Comparison of ENCODE assay signal across 8 mouse cellular contexts in the genomic region with DNA sequence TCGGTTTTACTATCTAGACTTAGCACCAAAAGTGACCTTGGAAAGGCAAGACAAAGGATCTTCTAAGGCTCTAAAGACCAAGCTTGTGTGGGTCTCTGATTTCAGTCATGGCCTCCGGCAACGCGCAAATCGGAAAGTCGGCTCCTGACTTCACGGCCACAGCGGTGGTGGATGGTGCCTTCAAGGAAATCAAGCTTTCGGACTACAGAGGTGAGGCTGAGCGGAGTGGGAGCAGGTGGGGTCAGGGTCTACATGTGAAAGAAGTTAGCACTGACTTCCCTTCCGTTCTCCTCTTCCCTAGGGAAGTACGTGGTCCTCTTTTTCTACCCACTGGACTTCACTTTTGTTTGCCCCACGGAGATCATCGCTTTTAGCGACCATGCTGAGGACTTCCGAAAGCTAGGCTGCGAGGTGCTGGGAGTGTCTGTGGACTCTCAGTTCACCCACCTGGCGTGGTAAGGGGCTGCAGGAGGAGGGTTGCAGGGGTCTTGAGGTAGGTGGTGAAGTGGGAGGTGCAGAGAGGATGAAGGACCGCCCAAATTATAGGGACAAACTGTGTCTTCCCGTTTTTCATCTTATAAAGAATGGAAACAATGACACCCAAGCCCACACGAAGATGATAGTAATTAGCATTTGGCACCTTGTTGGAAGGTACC. TPM values are rescaled to one million over a fixed set of nuclear protein-coding genes. Genes with fewer than 3 reads are reported as not detected.
DNase-seq lines count a peak whose midpoint lies in the region; ATAC-seq lines count a peak whose summit lies in the region.

No protein-coding gene starts in this region.

- no peaks in the 10 kb centered on the region for H3K9me3 ChIP-seq in hindbrain, embryonic 11.5 days (ENCODE audit: control insufficient read depth, low read length)

- no peaks in the 10 kb centered on the region for H3K27me3 ChIP-seq in hindbrain, embryonic 11.5 days (ENCODE audit: control insufficient read depth, insufficient read depth, low read length)

- WGBS in hindbrain, embryonic 11.5 days: 14% methylated on average over 21 of the region's 21 CpGs
- 24% methylated on average over 20 of the region's 21 CpGs for WGBS in macrophage (ENCODE audit: missing documents)

- peak overlapping the region; percentile 44 for H3K27ac ChIP-seq in brown adipose tissue, adult 24 weeks (replicated peaks; ENCODE audit: low read depth, low read length)
- H3K27ac ChIP-seq in hindbrain, embryonic 11.5 days (ENCODE audit: low read depth, low read length): peak overlapping the region; percentile 63
- H3K27ac ChIP-seq in macrophage: peak overlapping the region; percentile 88

- intact Hi-C loops in left cerebral cortex, postnatal 10 days (cut with DNase I): loop anchor here (5.0 kb wide), 1 partner anchor 62 kb away; no protein-coding TSS in a partner anchor

- H3K36me3 ChIP-seq in hindbrain, embryonic 11.5 days (ENCODE audit: control insufficient read depth, insufficient read depth, low read length): 0 out of 2 replicates have a peak, but pooled peaks cover 2% of the 10 kb centered on the region
- H3K36me3 ChIP-seq in macrophage (ENCODE audit: inconsistent target): peaks cover 26% of the 10 kb centered on the region

- no peak for ATAC-seq in hindbrain, embryonic 11.5 days (ENCODE audit: low FRiP score)

- H3K4me3 ChIP-seq in brown adipose tissue, adult 24 weeks (ENCODE audit: insufficient read depth, low read depth, low read length): peak overlapping the region; percentile 87
- H3K4me3 ChIP-seq in hindbrain, embryonic 11.5 days (ENCODE audit: low read depth, low read length): peak overlapping the region; percentile 89
- peak overlapping the region; percentile 79 for H3K4me3 ChIP-seq in macrophage (ENCODE audit: inconsistent target)

- peak overlapping the region; percentile 85 for H3K4me2 ChIP-seq in hindbrain, embryonic 11.5 days (replicated peaks; ENCODE audit: low read depth, low read length)

- peaks cover 10% of the 10 kb centered on the region; the same call in 1 of the 2 replicates for H3K4me1 ChIP-seq in brown adipose tissue, adult 24 weeks (ENCODE audit: control insufficient read depth, insufficient read depth, insufficient read length, low read length)
- peaks cover 11% of the 10 kb centered on the region for H3K4me1 ChIP-seq in hindbrain, embryonic 11.5 days (replicated peaks; ENCODE audit: control insufficient read depth, insufficient read depth, low read length)

- peak overlapping the region; percentile 97 for H3K9ac ChIP-seq in hindbrain, embryonic 11.5 days (ENCODE audit: low read depth, low read length)

- peak; percentile 10 for DNase-seq in layer of hippocampus, adult 9-11 months
- DNase-seq in layer of hippocampus, adult 11-12 months (ENCODE audit: low spot score): no peak
- DNase-seq in hindbrain, embryonic 11.5 days (ENCODE audit: low spot score): peak; percentile 68
- no peak for DNase-seq in right cerebral cortex, adult 18-20 months
- no peak for DNase-seq in left cerebral cortex, postnatal 10 days (ENCODE audit: extremely low spot score in 1 of 2, low spot score in 2 of 2)
- DNase-seq in lung, postnatal 4 days: no peak

- peaks cover 13% of the 10 kb centered on the region for H3K79me2 ChIP-seq in macrophage (ENCODE audit: inconsistent target)

RNA-seq across cellular contexts. Expression of a gene that starts 0.7 kb away (rescaled TPM):
- 26.6 and 28.5 TPM in 2 replicates for polyA plus RNA-seq in brown adipose tissue, adult 24 weeks (2012; ENCODE audit: insufficient read depth, insufficient read length, missing spikeins)
- 98.5 and 104 TPM in 2 replicates for polyA plus RNA-seq in hindbrain, embryonic 11.5 days (2014; fragmentation: Nextera tagmentation; extraction: Ambion mirVana)
- 10 to 100 TPM in 19 of 26 experiments, 1 to 10 TPM in 7; 3.0 to 44.7 (median 19.1) TPM for total RNA-seq in macrophage (2018; cell fraction: chromatin; rRNA removed)
- total RNA-seq in macrophage (2018; cell fraction: cytosol; rRNA removed): 10 to 100 TPM; 26.6 to 53.3 (median 36.5) TPM
- 10 to 100 TPM in 24 of 26 experiments, 1 to 10 TPM in 2; 8.9 to 49.5 (median 24.1) TPM for total RNA-seq in macrophage (2018; cell fraction: nucleus; rRNA removed)
- 15.9 to 39.3 TPM (median 26.2 TPM) in 3 replicates for polyA plus RNA-seq in macrophage (2018)
- total RNA-seq in left cerebral cortex, postnatal 10 days (2021): 10 to 100 TPM; 41.0 to 44.2 TPM

RNA-seq across cellular contexts. Expression of a gene that starts 0.9 kb away (rescaled TPM):
- polyA plus RNA-seq in brown adipose tissue, adult 24 weeks (2012; ENCODE audit: insufficient read depth, insufficient read length, missing spikeins): 387 and 425 TPM in 2 replicates
- polyA plus RNA-seq in hindbrain, embryonic 11.5 days (2014; fragmentation: Nextera tagmentation; extraction: Ambion mirVana): 1,367 and 1,409 TPM in 2 replicates
- 10 to 100 TPM in 17 of 26 experiments, 1 to 10 TPM in 9; 2.5 to 77.4 (median 20.3) TPM for total RNA-seq in macrophage (2018; cell fraction: chromatin; rRNA removed)
- 100 to 1,000 TPM; 154 to 304 (median 217) TPM for total RNA-seq in macrophage (2018; cell fraction: cytosol; rRNA removed)
- 100 to 1,000 TPM in 6 of 26 experiments, 10 to 100 TPM in 20; 17.7 to 152 (median 72.0) TPM for total RNA-seq in macrophage (2018; cell fraction: nucleus; rRNA removed)
- 77.7 to 148 TPM (median 146 TPM) in 3 replicates for polyA plus RNA-seq in macrophage (2018)
- total RNA-seq in left cerebral cortex, postnatal 10 days (2021): 100 to 1,000 TPM; 507 to 518 TPM

RNA-seq across cellular contexts. Expression of a gene that starts 1.0 kb away (rescaled TPM):
- not detected in 2 replicates for polyA plus RNA-seq in brown adipose tissue, adult 24 weeks (2012; ENCODE audit: insufficient read depth, insufficient read length, missing spikeins)
- not detected in 2 replicates for polyA plus RNA-seq in hindbrain, embryonic 11.5 days (2014; fragmentation: Nextera tagmentation; extraction: Ambion mirVana)
- not detected for total RNA-seq in macrophage (2018; cell fraction: chromatin; rRNA removed)
- not detected for total RNA-seq in macrophage (2018; cell fraction: cytosol; rRNA removed)
- not detected for total RNA-seq in macrophage (2018; cell fraction: nucleus; rRNA removed)
- not detected in 3 replicates for polyA plus RNA-seq in macrophage (2018)
- total RNA-seq in left cerebral cortex, postnatal 10 days (2021): not detected

RNA-seq across cellular contexts. Expression of a gene that starts 8.3 kb away (rescaled TPM):
- polyA plus RNA-seq in brown adipose tissue, adult 24 weeks (2012; ENCODE audit: insufficient read depth, insufficient read length, missing spikeins): 15.4 and 47.7 TPM in 2 replicates
- 6.2 and 6.4 TPM in 2 replicates for polyA plus RNA-seq in hindbrain, embryonic 11.5 days (2014; fragmentation: Nextera tagmentation; extraction: Ambion mirVana)
- total RNA-seq in macrophage (2018; cell fraction: chromatin; rRNA removed): 100 to 1,000 TPM in 24 of 26 experiments, 10 to 100 TPM in 2; 60.1 to 756 (median 302) TPM
- 1,000 to 10,000 TPM in 5 of 26 experiments, 100 to 1,000 TPM in 19, 10 to 100 TPM in 2; 75.1 to 1,747 (median 592) TPM for total RNA-seq in macrophage (2018; cell fraction: cytosol; rRNA removed)
- total RNA-seq in macrophage (2018; cell fraction: nucleus; rRNA removed): 1,000 to 10,000 TPM in 7 of 26 experiments, 100 to 1,000 TPM in 18, 10 to 100 TPM in 1; 66.0 to 1,515 (median 743) TPM
- polyA plus RNA-seq in macrophage (2018): 26.1 to 86.4 TPM (median 61.3 TPM) in 3 replicates
- 10 to 100 TPM; 29.9 to 33.0 TPM for total RNA-seq in left cerebral cortex, postnatal 10 days (2021)

RNA-seq across cellular contexts. Expression of a gene that starts 20.1 kb away (rescaled TPM):
- polyA plus RNA-seq in brown adipose tissue, adult 24 weeks (2012; ENCODE audit: insufficient read depth, insufficient read length, missing spikeins): 1.1 and 1.6 TPM in 2 replicates
- polyA plus RNA-seq in hindbrain, embryonic 11.5 days (2014; fragmentation: Nextera tagmentation; extraction: Ambion mirVana): 9.5 and 10.3 TPM in 2 replicates
- 10 to 100 TPM; 31.8 to 96.7 (median 63.1) TPM for total RNA-seq in macrophage (2018; cell fraction: chromatin; rRNA removed)
- 10 to 100 TPM in 9 of 26 experiments, 1 to 10 TPM in 17; 6.0 to 14.1 (median 8.5) TPM for total RNA-seq in macrophage (2018; cell fraction: cytosol; rRNA removed)
- total RNA-seq in macrophage (2018; cell fraction: nucleus; rRNA removed): 10 to 100 TPM in 25 of 26 experiments, 1 to 10 TPM in 1; 9.9 to 41.4 (median 24.7) TPM
- polyA plus RNA-seq in macrophage (2018): 4.9 to 10.9 TPM (median 6.1 TPM) in 3 replicates
- 10 to 100 TPM; 13.4 to 13.9 TPM for total RNA-seq in left cerebral cortex, postnatal 10 days (2021)

Comparison
In these comparisons a context has a peak if more than half of its experiments do, and no peak if none do; other contexts are left out.
1. DNase-seq: peak in layer of hippocampus, adult 9-11 months (single experiment) and hindbrain, embryonic 11.5 days (single experiment); none in layer of hippocampus, adult 11-12 months (single experiment), right cerebral cortex, adult 18-20 months (single experiment), left cerebral cortex, postnatal 10 days (0 of 2) and lung, postnatal 4 days (0 of 2).
2. Peak in every context shown above with its lines, with median percentiles within 50 percentile points of each other: H3K27ac ChIP-seq and H3K4me3 ChIP-seq.